Mouse (Mus musculus) B cell, adult 2 months (primary cell): ENCODE results near the gene Klk8.
A peak's percentile ranks its signal among the peaks of the same experiment; 100 is the strongest.

Experiments used
- DNase-seq, 2 experiments: peaks; one replicate each; pipeline ENCODE4 v3.0.0; 2022

The Klk8 gene

DNA sequence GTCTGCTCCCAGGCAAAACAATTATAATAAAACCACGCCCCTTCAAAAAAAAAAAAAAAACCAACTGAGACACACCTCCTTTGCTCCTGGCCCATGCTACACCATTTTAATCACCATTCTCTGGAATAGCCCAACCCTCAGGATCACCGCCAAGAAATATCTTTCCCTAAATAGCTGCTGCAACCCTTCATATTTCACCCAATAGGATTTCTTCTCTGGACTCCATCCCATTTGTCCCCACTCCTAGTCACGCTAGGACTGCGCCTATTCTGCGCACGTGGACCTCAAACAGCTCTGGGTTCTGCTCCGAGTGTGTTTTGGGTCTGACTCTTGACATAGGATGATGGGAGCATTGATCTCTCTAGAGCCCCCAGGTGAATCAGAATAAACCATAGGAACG lies 1.0 kb upstream of the Klk8 start:
- no peak for DNase-seq

GRCm38 (mm10) chr7:43797844-43798462 lies 576 bp downstream of the Klk8 start:
- DNase-seq = peak in 1 of 2 experiments; percentile 1

- DNase-seq = no peak
Observed at GRCm38 (mm10) chr7:43799876-43800275, 2.5 kb downstream of the Klk8 start.

DNA sequence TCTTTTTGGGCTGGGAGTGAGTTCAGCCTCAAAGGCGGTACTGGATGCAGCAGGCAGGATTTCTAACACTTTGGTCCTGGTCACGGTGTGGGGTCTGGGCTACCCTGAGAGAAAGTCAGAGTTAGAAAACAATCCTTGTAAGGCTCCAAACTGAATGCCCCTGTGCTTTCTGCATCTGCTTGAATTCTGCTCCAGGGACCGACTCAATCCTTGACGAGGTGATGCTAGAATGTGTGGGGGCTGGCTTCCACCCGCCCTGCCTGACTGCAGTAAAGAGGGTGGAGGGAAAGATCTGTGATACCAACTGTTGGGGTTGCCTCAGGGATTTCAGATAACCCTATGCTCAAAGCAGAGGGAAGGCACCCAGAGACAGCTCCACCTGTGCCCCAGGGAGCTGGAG lies 13.6 kb downstream of the Klk8 start, which contains the start of gene Klk7:
Gene Klk7 (plus strand): TSS at position 301 of the 400 bp plus-strand sequence.
- no peak for DNase-seq

- DNase-seq = no peak
Observed at GRCm38 (mm10) chr7:43815211-43815610, 17.8 kb downstream of the Klk8 start.

GRCm38 (mm10) chr7:43816746-43817145 lies 19.4 kb downstream of the Klk8 start:
- DNase-seq = no peak

GRCm38 (mm10) chr7:43821581-43821980 lies 24.2 kb downstream of the Klk8 start:
- DNase-seq = no peak

GRCm38 (mm10) chr7:43824199-43824598 lies 26.8 kb downstream of the Klk8 start, which contains the start of gene Klk6:
TSS of gene Klk6 (plus strand) at chr7:43824499.
- DNase-seq = no peak

- DNase-seq = no peak
Observed at GRCm38 (mm10) chr7:43826056-43826455, 28.7 kb downstream of the Klk8 start.

DNA sequence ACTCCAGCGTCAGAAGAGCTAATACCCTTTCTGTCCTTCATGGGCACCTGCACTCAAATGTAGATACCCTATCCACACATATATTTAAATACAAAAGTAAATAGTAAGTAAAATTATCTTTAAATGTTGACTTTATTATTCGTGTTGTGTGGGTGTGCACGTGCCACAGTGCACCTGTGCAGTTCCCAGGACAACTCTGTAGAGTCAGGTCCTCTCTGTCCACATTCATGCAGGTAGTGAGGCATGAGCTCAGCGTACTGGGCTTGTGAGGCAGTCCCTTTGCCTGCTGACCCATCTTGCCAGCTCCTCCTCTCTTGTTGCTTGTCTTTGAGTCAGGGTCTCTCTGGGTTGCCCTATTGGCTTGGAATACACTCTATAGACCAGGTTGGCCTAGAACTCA lies 30.3 kb downstream of the Klk8 start:
- no peak for DNase-seq

DNA sequence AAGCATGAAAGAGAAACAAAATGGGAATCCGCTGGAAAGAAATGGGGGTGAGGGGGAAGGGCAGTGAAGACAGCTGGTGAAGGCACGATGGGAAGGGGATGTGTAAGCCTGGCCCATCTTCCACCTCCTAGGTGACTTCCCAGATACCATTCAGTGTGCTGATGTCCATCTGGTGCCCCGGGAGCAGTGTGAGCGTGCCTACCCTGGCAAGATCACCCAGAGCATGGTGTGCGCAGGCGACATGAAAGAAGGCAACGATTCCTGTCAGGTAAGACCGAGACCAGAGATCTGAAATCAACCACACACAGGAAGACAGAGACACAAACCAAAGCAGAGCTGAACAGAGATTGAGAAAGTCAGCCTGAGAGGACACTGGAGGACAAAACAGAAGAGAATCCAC lies 31.6 kb downstream of the Klk8 start:
- no peak for DNase-seq

DNA sequence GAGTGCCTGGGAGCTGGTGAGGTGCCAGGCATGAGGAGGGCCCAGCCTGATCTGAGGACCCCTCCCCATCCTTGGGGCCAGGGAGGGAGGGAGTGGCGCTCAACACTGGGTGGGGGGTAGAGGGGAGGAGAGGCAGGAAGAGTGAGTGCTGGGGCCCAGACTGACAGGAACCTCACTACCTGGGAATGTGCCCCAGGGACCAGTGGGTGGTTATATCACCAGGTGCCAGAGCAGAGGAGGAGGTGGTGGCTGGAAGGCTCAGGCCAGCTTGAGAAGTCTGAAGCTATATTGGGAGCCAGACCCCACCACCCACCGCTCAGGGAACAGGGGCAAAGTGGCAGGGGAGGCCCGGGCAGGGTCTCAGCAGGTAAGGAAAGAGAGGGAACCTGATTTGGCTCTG lies 44.3 kb downstream of the Klk8 start, which contains the start of gene Klk5:
Gene Klk5 (plus strand): TSS at position 271 of the 400 bp plus-strand sequence.
- DNase-seq = no peak

DNA sequence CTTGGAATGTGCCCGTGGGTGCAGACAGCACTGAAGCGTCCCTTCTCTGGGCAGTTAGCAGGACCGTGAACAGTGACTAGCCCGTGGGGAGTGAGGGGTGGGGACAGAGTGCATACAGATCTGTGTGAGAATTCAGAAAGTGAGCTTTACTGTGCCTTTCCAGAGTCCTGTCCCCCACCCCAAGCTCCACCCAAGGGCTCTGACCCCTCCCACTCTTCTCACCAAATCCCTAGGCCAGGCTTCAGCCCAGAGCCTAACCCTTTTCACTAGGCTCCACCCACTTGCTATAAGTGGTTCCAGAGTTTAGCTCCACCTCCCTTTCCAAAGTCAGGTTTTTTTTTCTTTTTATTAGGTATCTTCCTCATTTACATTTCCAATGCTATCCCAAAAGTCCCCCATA lies 46.4 kb downstream of the Klk8 start:
- no peak for DNase-seq

DNA sequence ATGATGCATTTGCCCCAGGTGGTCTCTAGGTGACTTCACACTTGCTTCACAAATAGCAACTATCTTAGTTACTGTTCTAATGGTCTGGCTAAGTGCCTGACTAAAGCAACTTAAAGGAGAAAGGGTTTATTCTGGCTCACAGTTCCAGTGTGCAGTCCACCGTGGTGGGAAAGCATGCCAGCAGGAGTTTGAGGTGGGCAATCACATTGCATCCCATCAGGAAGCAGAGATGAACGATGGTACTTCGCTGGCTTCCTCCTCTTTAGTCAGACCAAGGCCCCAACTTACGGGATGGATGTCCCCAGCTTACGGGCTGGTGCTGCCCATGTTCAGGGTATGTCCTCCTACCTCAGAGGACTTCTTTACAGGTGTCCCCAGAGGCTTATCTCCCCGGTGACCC lies 54.2 kb downstream of the Klk8 start:
- DNase-seq = no peak
